Mouse (Mus musculus): ENCODE results near the gene Myef2. TPM values are rescaled to one million over a fixed set of nuclear protein-coding genes. Genes with fewer than 3 reads are reported as not detected.

The Myef2 gene
- polyA plus RNA-seq, 1 experiment, result 12.9 TPM

Other genes starting within 250 kb of the Myef2 start
- gene Slc24a5, start 55.5 kb downstream of the Myef2 start, polyA plus RNA-seq (2012; rRNA removed), result 0.10 TPM in 1 of 2 replicates, not detected in the other
- not detected in 2 replicates for gene Ctxn2, start 13.0 kb upstream of the Myef2 start, polyA plus RNA-seq (2012; rRNA removed)
- 0.01 TPM in 1 of 2 replicates, not detected in the other for gene Slc12a1, start 28.8 kb upstream of the Myef2 start, polyA plus RNA-seq (2012; rRNA removed)
- 78.6 and 107 TPM in 2 replicates for gene Dut, start 123.5 kb upstream of the Myef2 start, polyA plus RNA-seq (2012; rRNA removed)

All from thymus, adult 2 months (tissue).